Mouse (Mus musculus) v-Abl transformed pro-B cells (cell line): ENCODE data around the gene Synj2.

ENCODE experiments used
- in situ Hi-C, 2 experiments: fragments of 400-800 bp; cut with MboI; formaldehyde crosslinking; loops; one replicate each; pipeline ENCODE4 v1.15.1; 2025; ENCODE audit not compliant: unreplicated experiment in 2 of 2

Gene Synj2

DNA sequence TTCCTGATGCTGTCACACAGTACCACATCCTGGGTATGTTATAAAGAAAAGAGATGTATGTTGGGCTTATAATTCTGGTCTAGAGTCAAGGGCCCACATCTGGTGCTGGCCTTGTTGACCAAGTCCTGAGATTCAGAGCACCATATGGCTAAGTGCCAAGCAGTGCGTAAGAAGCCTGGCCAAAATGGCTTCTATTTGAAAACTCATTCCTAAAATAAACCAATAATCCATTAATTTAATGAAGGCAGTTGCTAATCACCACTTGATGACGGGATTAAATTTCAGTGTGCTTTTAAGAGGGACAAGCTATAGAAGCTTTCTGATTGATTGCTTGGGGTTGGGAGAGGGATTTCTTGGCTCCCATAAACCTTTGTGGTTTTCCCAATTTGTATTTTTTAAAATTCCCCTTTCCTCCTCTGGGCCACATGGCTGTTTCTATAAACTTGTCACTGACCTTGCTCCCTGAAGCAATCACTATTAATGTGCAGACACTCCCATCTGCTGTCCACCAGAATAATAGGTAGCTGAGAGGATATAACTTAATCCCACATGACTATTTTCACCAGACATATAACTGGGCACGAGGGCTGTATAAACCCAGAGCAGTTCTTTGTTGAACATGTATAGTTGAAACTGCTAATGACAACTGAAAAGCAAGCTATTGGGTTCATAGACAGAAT is 52.6 kb downstream of the Synj2 start:
- in situ Hi-C loops: no loop called here

DNA sequence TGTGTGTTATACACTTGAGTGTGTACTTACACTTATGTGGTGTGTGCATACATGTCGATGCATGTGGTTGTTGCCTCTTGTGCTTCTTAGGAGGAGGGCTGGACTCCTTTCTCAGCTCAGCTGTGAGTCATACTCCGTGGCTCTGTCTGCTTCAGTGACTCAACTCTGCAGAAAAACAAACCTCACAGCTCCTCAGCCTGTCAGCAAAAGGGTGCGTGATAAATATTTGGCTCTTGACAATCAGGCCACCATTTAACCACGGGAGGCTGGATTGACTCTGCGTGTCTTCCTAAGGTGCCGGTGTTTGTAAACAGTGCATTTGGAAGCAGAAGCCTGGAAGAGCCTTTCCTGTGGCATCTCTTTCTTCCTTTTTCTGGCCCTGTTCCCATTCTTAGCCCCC is 53.5 kb downstream of the Synj2 start:
- in situ Hi-C loops: loop anchor here in 1 of 2 experiments (5.0 kb wide), 1 partner anchor 47 kb away; no protein-coding TSS in a partner anchor

DNA sequence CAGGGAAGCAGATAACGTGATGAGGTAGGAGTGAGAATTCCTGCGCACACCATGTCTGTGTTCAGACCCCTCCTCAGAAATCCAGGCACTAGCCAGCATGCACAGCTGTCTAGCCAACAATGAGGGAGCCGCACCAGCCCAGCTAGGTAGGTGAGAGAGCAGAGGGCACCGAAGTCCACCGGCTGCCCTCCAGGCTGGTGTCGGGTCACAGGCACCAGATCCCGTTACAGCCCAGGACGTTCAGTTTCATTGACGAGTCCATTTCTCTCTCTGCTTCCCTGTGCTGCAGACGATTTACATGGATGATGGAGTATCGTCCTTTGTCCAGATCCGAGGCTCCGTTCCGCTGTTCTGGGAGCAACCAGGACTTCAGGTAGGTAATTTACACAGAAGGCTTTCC is 55.5 kb downstream of the Synj2 start:
- in situ Hi-C loops: loop anchor here in 1 of 2 experiments (5.0 kb wide), 1 partner anchor 49 kb away; no protein-coding TSS in a partner anchor

DNA sequence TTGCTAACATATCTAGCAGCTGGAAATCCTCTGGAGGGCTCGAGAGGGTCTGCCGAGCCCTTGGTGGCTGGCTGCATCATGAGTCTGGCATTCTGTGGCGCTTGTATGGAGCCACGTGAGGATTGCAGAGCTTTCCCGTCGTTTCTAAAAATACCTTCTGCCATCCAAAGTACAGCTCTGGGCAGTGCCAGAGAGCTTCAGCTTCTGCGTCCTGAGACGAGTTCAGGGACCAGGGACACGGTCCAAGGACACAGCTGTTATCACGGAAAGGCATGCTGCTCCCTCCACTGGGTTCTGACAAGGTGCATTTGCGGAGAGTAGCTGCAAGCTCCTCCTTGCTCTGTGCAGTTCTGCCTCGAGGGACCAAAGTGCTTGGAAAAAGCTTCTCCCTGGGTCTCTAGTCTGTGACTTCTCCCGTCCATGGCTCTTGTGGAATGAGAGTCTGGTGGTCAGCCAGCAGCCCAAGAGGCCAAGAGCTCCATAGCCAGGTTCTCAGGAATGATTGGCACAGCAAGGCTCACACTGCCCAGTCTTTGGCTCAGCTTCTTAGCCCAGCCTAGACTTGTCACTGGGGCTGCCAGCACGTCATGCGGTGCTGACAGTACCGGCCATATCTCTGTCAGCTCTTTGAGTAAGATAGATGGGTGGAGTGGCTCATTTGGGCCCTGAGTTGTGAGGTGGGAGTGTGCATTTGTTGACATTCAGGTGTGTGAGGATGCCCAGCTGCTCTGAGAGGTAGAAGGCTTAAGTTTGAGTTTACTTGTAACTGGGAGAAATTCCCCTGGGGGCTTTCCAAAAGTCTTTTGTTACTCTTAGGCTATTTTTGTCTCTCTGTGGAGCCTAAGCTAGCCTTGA is 56.5 kb downstream of the Synj2 start:
- in situ Hi-C loops: loop anchor here in 1 of 2 experiments (5.0 kb wide), 1 partner anchor 50 kb away; no protein-coding TSS in a partner anchor

DNA sequence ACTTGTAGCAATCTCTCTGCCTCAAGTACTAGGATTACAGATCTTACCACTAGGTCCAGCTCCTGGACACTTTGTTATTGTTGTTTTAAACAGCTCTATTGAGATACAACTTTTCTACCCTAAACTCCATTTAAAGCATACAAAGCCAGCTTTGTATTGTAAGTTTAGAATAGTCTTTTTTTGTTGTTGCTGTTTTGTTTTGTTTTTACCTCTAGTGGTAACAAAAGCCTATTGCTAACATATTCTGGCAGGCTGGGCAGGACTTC is 57.1 kb downstream of the Synj2 start:
- in situ Hi-C loops: loop anchor here in 1 of 2 experiments (5.0 kb wide), 1 partner anchor 51 kb away; no protein-coding TSS in a partner anchor

- in situ Hi-C loops: loop anchor here in 1 of 2 experiments (5.0 kb wide), 1 partner anchor 52 kb away; no protein-coding TSS in a partner anchor
Observed at GRCm38 (mm10) chr17:5999039-5999543, 58.0 kb downstream of the Synj2 start.

DNA sequence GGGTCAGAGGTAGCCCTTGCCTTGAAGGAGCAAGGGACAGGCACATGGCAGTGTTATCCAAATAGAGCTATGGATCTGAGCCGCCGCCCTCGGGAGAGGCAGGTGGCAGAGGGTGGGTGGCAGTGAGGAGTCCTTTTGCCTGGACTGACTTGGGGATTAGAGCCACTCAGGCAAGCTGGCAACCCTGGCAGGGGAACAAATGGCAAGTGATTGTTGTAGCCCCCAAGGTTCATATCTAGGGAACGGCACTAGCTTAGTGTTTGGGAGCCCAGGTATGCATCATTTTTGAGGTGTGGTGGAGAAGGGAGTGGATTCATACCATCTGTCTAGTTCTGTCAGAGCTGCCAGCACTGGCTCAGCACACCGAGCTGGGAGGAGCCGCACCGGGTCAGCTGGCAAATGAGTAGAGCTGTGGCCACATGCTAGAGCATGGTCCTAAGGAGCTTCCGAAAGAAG is 59.8 kb downstream of the Synj2 start:
- in situ Hi-C loops: loop anchor here (10.0 to 25.0 kb wide), 3 partner anchors 46 to 256 kb away; no protein-coding TSS in a partner anchor

GRCm38 (mm10) chr17:6001389-6001788 is 60.3 kb downstream of the Synj2 start:
- in situ Hi-C loops: loop anchor here (10.0 to 25.0 kb wide), 3 partner anchors 47 to 257 kb away; no protein-coding TSS in a partner anchor

DNA sequence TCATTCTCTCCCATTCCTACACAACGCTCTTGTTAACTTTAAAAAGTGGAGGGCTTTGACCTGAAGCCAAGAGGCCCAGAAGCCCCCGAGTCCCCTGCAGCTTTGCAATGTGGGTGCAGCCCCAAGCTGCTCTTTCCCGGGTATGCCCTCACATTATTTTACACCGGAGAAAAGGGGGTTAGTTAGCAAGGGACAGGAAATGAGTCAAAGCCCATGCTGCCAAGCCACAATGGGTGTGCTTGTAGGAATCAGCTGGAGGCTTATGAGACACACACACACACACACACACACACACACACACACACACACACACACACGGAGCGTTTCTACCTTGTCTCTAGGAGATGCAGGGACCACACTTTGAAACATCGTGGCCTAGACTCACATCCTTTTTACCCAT is 60.8 kb downstream of the Synj2 start:
- in situ Hi-C loops: loop anchor here (10.0 to 25.0 kb wide), 3 partner anchors 47 to 257 kb away; no protein-coding TSS in a partner anchor

GRCm38 (mm10) chr17:6002563-6002962 is 61.5 kb downstream of the Synj2 start:
- in situ Hi-C loops: loop anchor here (10.0 to 25.0 kb wide), 3 partner anchors 48 to 258 kb away; no protein-coding TSS in a partner anchor

DNA sequence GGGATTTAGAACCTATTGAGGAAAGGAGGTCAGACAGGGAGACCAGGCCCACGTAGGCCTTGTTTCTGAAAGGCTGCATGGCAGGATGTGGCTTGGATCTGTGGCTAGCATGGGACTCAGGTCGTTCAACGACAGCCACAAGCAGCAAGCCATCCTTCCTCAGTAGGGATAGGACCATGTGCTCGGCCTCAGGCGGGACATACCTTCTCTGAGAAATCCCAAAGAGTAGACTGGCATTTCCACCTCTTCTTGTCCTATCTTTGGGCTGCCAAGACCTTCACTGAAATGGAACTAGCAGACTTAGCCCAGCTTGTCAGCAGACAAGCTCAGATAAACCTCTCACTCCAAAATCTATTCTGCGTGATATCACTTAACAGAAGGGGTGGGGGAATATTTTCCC is 62.6 kb downstream of the Synj2 start:
- in situ Hi-C loops: loop anchor here (10.0 to 25.0 kb wide), 3 partner anchors 49 to 259 kb away; no protein-coding TSS in a partner anchor

DNA sequence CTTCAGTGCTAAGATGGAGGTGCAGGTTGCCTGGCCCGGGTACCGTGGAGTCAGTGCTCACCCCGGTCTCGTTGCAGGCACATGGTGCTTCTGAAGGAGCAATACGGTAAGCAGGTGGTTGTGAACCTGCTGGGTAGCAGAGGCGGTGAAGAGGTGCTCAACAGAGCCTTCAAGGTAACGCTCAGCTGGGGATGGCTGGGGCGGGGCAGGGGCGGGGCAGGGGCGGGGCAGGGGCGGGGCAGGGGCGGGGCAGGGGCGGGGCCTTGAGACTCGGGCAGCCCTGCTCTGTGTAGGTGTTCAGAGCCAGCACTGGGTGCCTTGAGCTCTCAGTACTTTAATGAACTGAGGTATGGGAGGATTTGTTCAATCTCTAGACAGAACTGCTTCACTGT is 64.2 kb downstream of the Synj2 start:
- in situ Hi-C loops: loop anchor here (10.0 to 25.0 kb wide), 3 partner anchors 50 to 260 kb away; no protein-coding TSS in a partner anchor

DNA sequence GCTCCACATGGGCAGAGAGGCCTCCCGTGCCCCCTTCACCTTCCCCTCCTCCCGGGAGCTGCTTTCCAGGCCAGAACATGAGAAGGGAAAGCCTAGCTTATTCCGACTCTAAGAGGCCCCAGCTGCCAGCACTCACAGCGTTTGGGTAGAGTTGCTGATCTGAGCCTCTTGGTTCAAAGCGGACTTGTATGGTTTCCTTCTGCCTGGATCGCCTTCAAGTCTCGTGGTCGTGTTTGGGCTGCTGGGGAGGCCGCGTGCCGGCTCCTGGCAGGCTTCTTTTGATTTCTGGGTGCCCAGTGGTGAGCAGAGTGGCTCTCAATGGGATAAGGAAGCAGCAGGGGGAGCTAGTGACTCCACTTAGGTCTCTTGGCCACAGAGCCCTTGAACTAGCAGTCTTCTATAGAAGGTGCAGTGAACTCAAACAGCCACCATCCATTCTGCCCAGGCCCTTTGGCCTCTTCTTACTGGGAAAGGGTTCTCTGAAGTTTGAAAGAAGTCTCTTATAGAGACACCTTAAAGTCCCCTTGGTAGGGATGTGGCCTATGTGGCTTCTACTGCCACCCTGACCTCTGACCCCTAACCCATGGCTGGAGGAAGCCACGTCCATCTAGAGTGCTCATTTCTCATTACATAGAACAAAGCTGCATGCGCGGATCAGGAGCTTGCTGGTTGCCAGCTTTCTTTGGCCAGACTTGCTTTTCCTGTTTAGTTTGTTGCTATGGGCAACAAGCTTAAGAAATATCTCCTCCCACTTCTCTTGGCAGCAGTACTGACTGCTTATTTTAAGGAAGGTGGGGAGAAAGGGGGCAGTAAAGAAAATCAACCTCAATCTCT is 64.8 kb downstream of the Synj2 start:
- in situ Hi-C loops: loop anchor here (10.0 to 25.0 kb wide), 3 partner anchors 51 to 261 kb away; no protein-coding TSS in a partner anchor

GRCm38 (mm10) chr17:6007101-6007780 is 66.2 kb downstream of the Synj2 start:
- in situ Hi-C loops: loop anchor here (10.0 to 25.0 kb wide), 3 partner anchors 52 to 262 kb away; no protein-coding TSS in a partner anchor

DNA sequence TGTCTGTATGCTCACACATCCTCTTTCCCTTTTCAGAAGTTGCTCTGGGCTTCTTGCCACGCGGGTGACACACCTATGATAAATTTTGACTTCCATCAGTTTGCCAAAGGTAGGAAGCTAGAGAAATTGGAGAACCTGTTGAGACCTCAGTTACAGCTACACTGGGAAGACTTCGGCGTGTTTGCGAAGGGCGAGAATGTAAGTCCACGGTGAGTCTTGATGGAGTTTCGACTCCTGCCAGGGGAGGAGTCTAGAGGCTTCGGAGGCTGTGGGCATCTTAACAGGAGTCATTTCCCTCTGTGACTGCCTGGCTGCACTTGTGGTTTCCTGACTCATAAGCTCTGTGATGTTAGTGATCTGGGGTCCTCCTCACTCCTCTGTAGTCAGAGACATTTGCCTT is 66.8 kb downstream of the Synj2 start:
- in situ Hi-C loops: loop anchor here (10.0 to 25.0 kb wide), 3 partner anchors 53 to 263 kb away; no protein-coding TSS in a partner anchor

GRCm38 (mm10) chr17:6008590-6008989 is 67.5 kb downstream of the Synj2 start:
- in situ Hi-C loops: loop anchor here (10.0 to 25.0 kb wide), 3 partner anchors 54 to 264 kb away; no protein-coding TSS in a partner anchor

- in situ Hi-C loops: loop anchor here (5.0 to 25.0 kb wide), 4 partner anchors 55 to 265 kb away; no protein-coding TSS in a partner anchor
Observed at GRCm38 (mm10) chr17:6009606-6010005, 68.5 kb downstream of the Synj2 start.

DNA sequence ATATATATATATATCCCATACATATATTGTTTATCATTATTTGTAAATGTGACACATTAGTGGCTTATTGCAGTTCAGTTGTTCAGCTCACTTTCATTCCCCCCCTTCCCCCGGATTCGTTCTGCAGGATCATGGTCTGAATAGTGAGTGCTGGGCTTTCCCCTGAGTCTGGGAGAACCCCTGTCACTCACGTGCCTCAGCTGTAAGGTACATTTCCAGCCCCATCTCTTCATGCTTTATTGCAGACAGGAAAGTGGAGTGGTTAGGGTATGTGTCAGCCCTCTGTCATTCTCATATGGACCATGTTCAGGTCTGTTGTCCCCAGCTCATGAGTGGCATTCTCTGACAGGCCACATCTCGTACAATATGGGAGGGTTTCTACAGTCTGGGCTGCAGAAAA is 72.0 kb downstream of the Synj2 start:
- in situ Hi-C loops: loop anchor here (5.0 to 25.0 kb wide), 2 partner anchors 216 to 226 kb away; no protein-coding TSS in a partner anchor

DNA sequence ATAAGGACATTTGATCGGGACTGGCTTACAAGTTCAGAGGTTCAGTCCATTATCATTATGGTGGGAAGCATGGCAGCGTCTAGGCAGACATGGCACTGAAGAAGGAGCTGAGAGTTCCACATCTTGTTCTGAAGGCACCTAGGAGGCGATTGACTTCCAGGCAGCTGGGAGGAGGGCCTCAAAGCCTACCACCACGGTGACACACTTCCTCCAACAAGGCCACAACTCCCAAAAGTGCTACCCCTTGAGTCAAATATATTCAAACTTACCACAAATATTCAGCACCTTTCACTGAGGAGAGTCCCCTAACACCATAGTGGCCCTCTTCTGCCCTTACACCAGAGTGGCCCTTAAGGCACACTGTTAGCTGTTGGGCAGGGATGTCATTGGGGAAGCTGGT is 73.9 kb downstream of the Synj2 start:
- in situ Hi-C loops: loop anchor here (5.0 to 25.0 kb wide), 2 partner anchors 218 to 228 kb away; no protein-coding TSS in a partner anchor
